Mouse (Mus musculus) heart, adult 2 months (tissue): ENCODE measurements around the gene Olfml2a.

ENCODE experiments used
- CTCF ChIP-seq: fragments of 200-600 bp; IDR thresholded peaks from 2 replicates; pipeline ENCODE4 v1.8.1; 2022; ENCODE audit warnings: antibody characterized with exemption, mild to moderate bottlenecking, moderate library complexity
- EP300 ChIP-seq: fragments of 200-500 bp; IDR thresholded peaks from 2 replicates; pipeline ENCODE4 v1.6.1; 2011; ENCODE audit warnings: low read depth, low read length, control low read depth; ENCODE audit not compliant: insufficient read depth

GRCm38 (mm10) chr2:39003512-39003911 is 71.7 kb downstream of the Olfml2a start:
- TF ChIP-seq EP300 (no peak), CTCF (no peak)
